Mouse (Mus musculus) liver, embryonic 16.5 days (tissue): Measurements from ENCODE around the gene Cx3cr1. TPM values are rescaled to one million over a fixed set of nuclear protein-coding genes. Genes with fewer than 3 reads are reported as not detected.

Experiments used
- ATAC-seq: fragments of 200-750 bp; cut with Nextera tagmentation; 2 replicates; pipeline ENCODE4 v1.8.0; 2017; ENCODE audit warnings: low read depth, mild to moderate bottlenecking, moderate number of reproducible peaks, moderate library complexity
- H3K27ac ChIP-seq: fragments of 300-500 bp; sonication (generic); 2 replicates; pipeline ENCODE4 v1.5.1; 2014; ENCODE audit warnings: mild to moderate bottlenecking, low read length
- H3K27me3 ChIP-seq: fragments of 300-500 bp; sonication (generic); 2 replicates; pipeline ENCODE4 v1.6.1; 2014; ENCODE audit warnings: low read depth, low read length, mixed read lengths; ENCODE audit not compliant: control insufficient read depth, insufficient read depth
- H3K36me3 ChIP-seq: fragments of 300-500 bp; sonication (generic); 2 replicates; pipeline ENCODE4 v1.6.1; 2014; ENCODE audit warnings: mild to moderate bottlenecking; ENCODE audit not compliant: control insufficient read depth, insufficient read depth
- H3K4me1 ChIP-seq: fragments of 300-500 bp; sonication (generic); 2 replicates; pipeline ENCODE4 v1.6.1; 2014; ENCODE audit warnings: low read depth, low read length, mixed read lengths; ENCODE audit not compliant: control insufficient read depth
- H3K4me2 ChIP-seq: fragments of 300-500 bp; sonication (generic); 2 replicates; pipeline ENCODE4 v1.6.1; 2014; ENCODE audit warnings: low read depth, low read length, mixed read lengths
- H3K4me3 ChIP-seq: fragments of 300-500 bp; sonication (generic); 2 replicates; pipeline ENCODE4 v1.5.1; 2014; ENCODE audit warnings: low read depth, mild to moderate bottlenecking, low read length
- H3K9ac ChIP-seq: fragments of 300-500 bp; sonication (generic); 2 replicates; pipeline ENCODE4 v1.6.1; 2014; ENCODE audit warnings: low read depth, low read length
- H3K9me3 ChIP-seq: fragments of 300-500 bp; sonication (generic); replicated peaks from 2 replicates; pipeline ENCODE4 v1.6.1; 2016; ENCODE audit warnings: low read length; ENCODE audit not compliant: control insufficient read depth
- WGBS: fragments of 180-500 bp; shearing (Covaris S2); extraction: QIAGEN DNeasy Blood & Tissue Kit; methylation state at CpG from one replicate; pipeline ENCODE4 v1.1.7; 2014; ENCODE audit not compliant: insufficient replicate concordance; 5-methylcytosine and 5-hydroxymethylcytosine counted together
- polyA plus RNA-seq: library from polyadenylated mRNA; unstranded; fragments of >200 nt; fragmentation: Nextera tagmentation; extraction: Ambion mirVana; gene quantifications from 2 replicates; pipeline ENCODE4 v1.2.1, GENCODE M21; 2015

Gene Cx3cr1
- polyA plus RNA-seq, 1 experiment from 2014 or later = 3.2 TPM

- Histone ChIP-seq H3K27me3 (no peaks in the 10 kb centered on the region), H3K9ac (no peak overlapping the region), H3K9me3 (no peaks in the 10 kb centered on the region), H3K27ac (no peak overlapping the region), H3K4me3 (no peak overlapping the region), H3K4me2 (no peak overlapping the region), H3K36me3 (peaks cover 35% of the 10 kb centered on the region), H3K4me1 (no peaks in the 10 kb centered on the region)
- 61% methylated on average over 8 of the region's 8 CpGs for WGBS
- no peak for ATAC-seq
These were observed 143.9 kb downstream of the Cx3cr1 start for GRCm38 (mm10) chr9:119925729-119926128.

GRCm38 (mm10) chr9:119925120-119925657 lies 144.5 kb downstream of the Cx3cr1 start:
- peaks cover 41% of the 10 kb centered on the region for H3K36me3 ChIP-seq
- no peak overlapping the region for H3K4me3 ChIP-seq
- no peak overlapping the region for H3K9ac ChIP-seq
- peak; percentile 35; the same call in 1 of the 2 replicates for ATAC-seq
- 45% methylated on average over 16 of the region's 16 CpGs for WGBS
- H3K27ac ChIP-seq = no peak overlapping the region
- H3K27me3 ChIP-seq = no peaks in the 10 kb centered on the region
- no peak overlapping the region for H3K4me2 ChIP-seq
- no peaks in the 10 kb centered on the region for H3K4me1 ChIP-seq
- no peaks in the 10 kb centered on the region for H3K9me3 ChIP-seq

- 54% methylated on average over 4 of the region's 4 CpGs for WGBS
These were observed 146.2 kb downstream of the Cx3cr1 start for GRCm38 (mm10) chr9:119923462-119923861.

GRCm38 (mm10) chr9:119919858-119920257 lies 149.8 kb downstream of the Cx3cr1 start:
- Histone ChIP-seq H3K27ac (no peak overlapping the region), H3K4me1 (no peaks in the 10 kb centered on the region), H3K4me2 (no peak overlapping the region), H3K27me3 (no peaks in the 10 kb centered on the region), H3K9ac (no peak overlapping the region), H3K36me3 (peaks cover 36% of the 10 kb centered on the region), H3K4me3 (no peak overlapping the region), H3K9me3 (no peaks in the 10 kb centered on the region)
- 77% methylated on average over 1 of the region's 1 CpGs for WGBS
- ATAC-seq = no peak

More at GRCm38 (mm10) chr9:119923462-119923861, 146.2 kb downstream of the Cx3cr1 start:
- H3K4me1 ChIP-seq = no peaks in the 10 kb centered on the region
- no peak for ATAC-seq
- H3K9ac ChIP-seq = no peak overlapping the region
- no peak overlapping the region for H3K27ac ChIP-seq
- H3K9me3 ChIP-seq = no peaks in the 10 kb centered on the region
- no peak overlapping the region for H3K4me3 ChIP-seq
- no peaks in the 10 kb centered on the region for H3K27me3 ChIP-seq
- no peak overlapping the region for H3K4me2 ChIP-seq
- H3K36me3 ChIP-seq = peaks cover 50% of the 10 kb centered on the region

GRCm38 (mm10) chr9:119913087-119913838 lies 156.4 kb downstream of the Cx3cr1 start:
- no peak overlapping the region for H3K4me3 ChIP-seq
- no peaks in the 10 kb centered on the region for H3K9me3 ChIP-seq
- no peaks in the 10 kb centered on the region for H3K27me3 ChIP-seq
- H3K36me3 ChIP-seq = peaks cover 48% of the 10 kb centered on the region
- 70% methylated on average over 13 of the region's 13 CpGs for WGBS
- H3K9ac ChIP-seq = no peak overlapping the region
- no peak overlapping the region for H3K4me2 ChIP-seq
- no peak for ATAC-seq
- H3K27ac ChIP-seq = no peak overlapping the region
- H3K4me1 ChIP-seq = no peaks in the 10 kb centered on the region

- no peak overlapping the region for H3K4me2 ChIP-seq
- 91% methylated on average over 3 of the region's 3 CpGs for WGBS
- H3K27ac ChIP-seq = no peak overlapping the region
- no peaks in the 10 kb centered on the region for H3K4me1 ChIP-seq
- no peak for ATAC-seq
- no peak overlapping the region for H3K9ac ChIP-seq
- no peaks in the 10 kb centered on the region for H3K27me3 ChIP-seq
- no peaks in the 10 kb centered on the region for H3K9me3 ChIP-seq
- peaks cover 66% of the 10 kb centered on the region for H3K36me3 ChIP-seq
- H3K4me3 ChIP-seq = no peak overlapping the region
These were observed 159.7 kb downstream of the Cx3cr1 start for GRCm38 (mm10) chr9:119909931-119910330.

- Histone ChIP-seq H3K4me3 (no peak overlapping the region), H3K27ac (no peak overlapping the region), H3K4me1 (no peaks in the 10 kb centered on the region), H3K9ac (no peak overlapping the region), H3K9me3 (no peaks in the 10 kb centered on the region), H3K36me3 (peaks cover 56% of the 10 kb centered on the region), H3K4me2 (no peak overlapping the region), H3K27me3 (no peaks in the 10 kb centered on the region)
- no peak for ATAC-seq
- WGBS = 89% methylated on average over 3 of the region's 3 CpGs
These were observed 161.0 kb downstream of the Cx3cr1 start for GRCm38 (mm10) chr9:119908708-119909107.

- H3K36me3 ChIP-seq = peaks cover 16% of the 10 kb centered on the region
- no peaks in the 10 kb centered on the region for H3K4me1 ChIP-seq
- no peaks in the 10 kb centered on the region for H3K27me3 ChIP-seq
- H3K4me3 ChIP-seq = no peak overlapping the region
- no peaks in the 10 kb centered on the region for H3K9me3 ChIP-seq
- H3K4me2 ChIP-seq = no peak overlapping the region
- no peak overlapping the region for H3K9ac ChIP-seq
- 68% methylated on average over 12 of the region's 12 CpGs for WGBS
- H3K27ac ChIP-seq = no peak overlapping the region
- no peak for ATAC-seq
These were observed 167.1 kb downstream of the Cx3cr1 start for GRCm38 (mm10) chr9:119902410-119903151.

GRCm38 (mm10) chr9:119899446-119899845 lies 170.2 kb downstream of the Cx3cr1 start:
- Histone ChIP-seq H3K4me2 (no peak overlapping the region), H3K4me1 (peaks cover 16% of the 10 kb centered on the region), H3K4me3 (no peak overlapping the region), H3K27ac (no peak overlapping the region), H3K9ac (no peak overlapping the region), H3K9me3 (no peaks in the 10 kb centered on the region), H3K27me3 (no peaks in the 10 kb centered on the region), H3K36me3 (no peaks in the 10 kb centered on the region)
- ATAC-seq = no peak
- WGBS = 75% methylated on average over 2 of the region's 2 CpGs
